Mouse (Mus musculus): ENCODE data around the gene Acsl6.

DNA sequence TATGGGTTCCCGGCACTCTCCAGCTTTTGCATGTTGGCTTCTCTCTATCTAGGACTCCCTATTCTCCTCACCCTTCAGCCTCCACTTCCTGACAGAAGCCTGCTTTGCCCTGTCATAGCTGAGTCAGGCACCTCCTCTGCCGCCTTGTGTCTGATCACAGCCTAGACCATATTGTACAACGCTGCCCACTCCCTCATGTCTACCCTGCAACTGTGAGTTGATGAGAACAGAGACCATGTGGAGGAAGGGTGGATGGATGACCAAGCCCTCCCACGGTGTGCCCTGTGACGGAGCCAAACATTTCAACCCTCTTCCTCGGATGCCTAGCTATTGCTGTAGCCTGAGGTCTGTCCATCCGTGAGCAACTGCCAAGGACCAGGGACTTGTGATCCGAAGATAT, 13.8 kb downstream of the Acsl6 start:
- TF ChIP-seq HCFC1 (IDR thresholded peaks at IDR 0.05; ENCODE audit: borderline replicate concordance, insufficient read depth, low read length): no peak
- TF ChIP-seq ZNF384 (IDR thresholded peaks at IDR 0.05; ENCODE audit: low read depth, low read length): no peak
- no peak for TF ChIP-seq CHD2 (IDR thresholded peaks at IDR 0.05; ENCODE audit: low read depth, low read length)
- no peak for TF ChIP-seq ZC3H11A (IDR thresholded peaks at IDR 0.05; ENCODE audit: borderline replicate concordance, low read depth, low read length)

Data from ES-E14 (cell line).